Mouse (Mus musculus) kidney, postnatal 14 days (tissue): ENCODE measurements around the gene Ccnyl1.

Experiments used
- DNase-seq: peaks from one replicate; pipeline ENCODE4 v3.0.0; 2022; ENCODE audit warnings: mixed read lengths

The Ccnyl1 gene

GRCm38 (mm10) chr1:64705230-64705629 is 15.0 kb downstream of the Ccnyl1 start:
- peak; percentile 74 for DNase-seq

GRCm38 (mm10) chr1:64706610-64707009 is 16.4 kb downstream of the Ccnyl1 start:
- DNase-seq, result no peak

- peak; percentile 21 for DNase-seq
These were observed 19.6 kb downstream of the Ccnyl1 start for GRCm38 (mm10) chr1:64709891-64710290.

- DNase-seq, result no peak
These were observed 21.9 kb downstream of the Ccnyl1 start for GRCm38 (mm10) chr1:64712006-64712760.

GRCm38 (mm10) chr1:64715458-64715857 is 25.2 kb downstream of the Ccnyl1 start:
- no peak for DNase-seq

- no peak for DNase-seq
These were observed 26.5 kb downstream of the Ccnyl1 start for GRCm38 (mm10) chr1:64716589-64717304.

- peak; percentile 57 for DNase-seq
These were observed 27.2 kb downstream of the Ccnyl1 start for GRCm38 (mm10) chr1:64717504-64717903.

- DNase-seq, result no peak
These were observed 30.9 kb downstream of the Ccnyl1 start for GRCm38 (mm10) chr1:64721034-64721587.

- DNase-seq, result no peak
These were observed 39.8 kb downstream of the Ccnyl1 start for GRCm38 (mm10) chr1:64730046-64730445.

GRCm38 (mm10) chr1:64731341-64732020 is 41.2 kb downstream of the Ccnyl1 start:
- DNase-seq, result no peak

- no peak for DNase-seq
These were observed 41.9 kb downstream of the Ccnyl1 start for GRCm38 (mm10) chr1:64732161-64732560.

GRCm38 (mm10) chr1:64732637-64733200 is 42.5 kb downstream of the Ccnyl1 start:
- DNase-seq, result no peak

- no peak for DNase-seq
These were observed 43.4 kb downstream of the Ccnyl1 start for GRCm38 (mm10) chr1:64733453-64734245.

GRCm38 (mm10) chr1:64734771-64735750 is 44.8 kb downstream of the Ccnyl1 start:
- peak; percentile 54 for DNase-seq

GRCm38 (mm10) chr1:64735781-64736680 is 45.8 kb downstream of the Ccnyl1 start:
- peak; percentile 52 for DNase-seq

GRCm38 (mm10) chr1:64736681-64737501 is 46.6 kb downstream of the Ccnyl1 start:
- DNase-seq, result no peak

GRCm38 (mm10) chr1:64737502-64738179 is 47.4 kb downstream of the Ccnyl1 start, which contains the start of gene Fzd5:
Gene Fzd5 (minus strand): TSS chr1:64737751.
- DNase-seq, result peak; percentile 98

GRCm38 (mm10) chr1:64738180-64738555 is 47.9 kb downstream of the Ccnyl1 start:
- peak; percentile 80 for DNase-seq
